Mouse (Mus musculus) right cerebral cortex, postnatal 10 days (tissue): ENCODE data around the gene Cep55.

Experiments
- DNase-seq, 2 experiments: peaks; one replicate each; pipeline ENCODE4 v3.0.0; 2021; ENCODE audit warnings: low spot score in 2 of 2

Cep55 gene

GRCm38 (mm10) chr19:38096858-38097758, 42.3 kb downstream of the Cep55 start, which contains the start of gene Ffar4:
Gene Ffar4, plus strand, starts transcription at chr19:38097071.
- DNase-seq, result peak in 1 of 2 experiments; percentile 22

GRCm38 (mm10) chr19:38107871-38108270, 53.1 kb downstream of the Cep55 start:
- DNase-seq, result no peak

- no peak for DNase-seq
Observed at GRCm38 (mm10) chr19:38109506-38110242, 54.9 kb downstream of the Cep55 start.

- no peak for DNase-seq
Observed at GRCm38 (mm10) chr19:38111056-38111455, 56.2 kb downstream of the Cep55 start.

GRCm38 (mm10) chr19:38112575-38112974, 57.8 kb downstream of the Cep55 start:
- DNase-seq, result no peak

- DNase-seq, result no peak
Observed at GRCm38 (mm10) chr19:38114834-38115491, 60.2 kb downstream of the Cep55 start.

- no peak for DNase-seq
Observed at GRCm38 (mm10) chr19:38120123-38120760, 65.4 kb downstream of the Cep55 start.

GRCm38 (mm10) chr19:38123921-38124320, 69.1 kb downstream of the Cep55 start:
- no peak for DNase-seq
